Mouse (Mus musculus): Measurements from ENCODE around the gene Olfr749. TPM values are rescaled to one million over a fixed set of nuclear protein-coding genes. Genes with fewer than 3 reads are reported as not detected.

The Olfr749 gene
- total RNA-seq, 2 experiments from 2014 or later, result not detected

DNA sequence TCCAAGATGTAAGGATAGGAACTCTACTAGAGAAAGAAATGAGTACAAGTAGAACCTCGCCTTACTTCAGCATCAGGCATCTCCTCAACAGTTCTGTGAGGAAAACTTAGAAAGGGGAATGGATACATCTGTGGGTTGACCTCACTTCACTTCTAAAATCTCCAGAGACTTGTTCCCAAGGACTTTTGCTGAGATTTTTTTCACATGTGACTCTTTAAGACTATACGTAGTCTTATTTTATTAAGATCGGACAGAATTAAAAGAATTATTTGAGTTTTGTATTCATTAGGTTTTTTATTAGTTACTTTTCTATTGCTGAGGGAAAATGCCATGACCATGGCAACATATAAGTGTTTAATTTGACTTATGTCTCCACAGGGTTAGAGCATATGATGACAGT, 51.8 kb downstream of the Olfr749 start, which contains the start of gene Olfr747:
TSS of gene Olfr747 (minus strand) at position 101 of the 400 bp plus-strand sequence.
- no peak for DNase-seq (ENCODE audit: low spot score in 2 of 2)
- no peak for TF ChIP-seq CTCF (conservative IDR thresholded peaks at IDR 0.05)
- H3K4me3 ChIP-seq, result no peak within 1 kb of the TSS
- no peak within 1 kb of the TSS for H3K27ac ChIP-seq

Other genes with a start within 250 kb of the Olfr749 start
- not detected for gene Olfr742, start 241.5 kb downstream of the Olfr749 start, total RNA-seq (2021)
- gene Olfr743, start 223.3 kb downstream of the Olfr749 start, total RNA-seq (2021), result not detected
- gene Olfr744, start 130.2 kb downstream of the Olfr749 start, total RNA-seq (2021), result not detected
- not detected for gene Olfr745, start 105.7 kb downstream of the Olfr749 start, total RNA-seq (2021)
- gene Olfr746, start 98.0 kb downstream of the Olfr749 start, total RNA-seq (2021), result not detected
- gene Olfr747, start 51.9 kb downstream of the Olfr749 start, total RNA-seq (2021), result not detected
- not detected for gene Olfr748, start 37.7 kb downstream of the Olfr749 start, total RNA-seq (2021)
- gene Ttc5, start 40.4 kb upstream of the Olfr749 start, total RNA-seq (2021), result 10 to 100 TPM; 67.0 to 69.7 TPM
- not detected for gene Ccnb1ip1, start 62.6 kb upstream of the Olfr749 start, total RNA-seq (2021)
- gene Parp2, start 62.7 kb upstream of the Olfr749 start, total RNA-seq (2021), result 10 to 100 TPM; 27.5 to 31.9 TPM
- gene Tep1, start 125.5 kb upstream of the Olfr749 start, total RNA-seq (2021), result 1 to 10 TPM; 2.4 to 3.2 TPM
- gene Klhl33, start 152.4 kb upstream of the Olfr749 start, total RNA-seq (2021), result 1 to 10 TPM; 5.4 to 5.9 TPM
- 10 to 100 TPM; 35.0 to 36.0 TPM for gene Osgep, start 179.8 kb upstream of the Olfr749 start, total RNA-seq (2021)
- 10 to 100 TPM; 70.3 to 73.4 TPM for gene Apex1, start 179.9 kb upstream of the Olfr749 start, total RNA-seq (2021)
- gene Pip4p1, start 185.8 kb upstream of the Olfr749 start, total RNA-seq (2021), result 10 to 100 TPM; 92.9 to 95.6 TPM
- gene Pnp, start 186.0 kb upstream of the Olfr749 start, total RNA-seq (2021), result 10 to 100 TPM; 14.0 to 17.1 TPM
- gene Gm49342, start 199.4 kb upstream of the Olfr749 start, total RNA-seq (2021), result 10 to 100 TPM in 1 of 2 experiments, 1 to 10 TPM in 1; 5.2 to 12.0 TPM
- gene Pnp2, start 210.9 kb upstream of the Olfr749 start, total RNA-seq (2021), result 1 to 10 TPM in 1 of 2 experiments, under 1 TPM in 1; 0.83 to 1.1 TPM

All from layer of hippocampus, adult 2 months (tissue).